Mouse (Mus musculus): ENCODE results near the gene 1700061G19Rik. TPM values are rescaled to one million over a fixed set of nuclear protein-coding genes. Genes with fewer than 3 reads are reported as not detected.

1700061G19Rik gene
- total and polyA plus RNA-seq, 2 experiments from 2014 or later: 0.72 TPM; not detected in 1

DNA sequence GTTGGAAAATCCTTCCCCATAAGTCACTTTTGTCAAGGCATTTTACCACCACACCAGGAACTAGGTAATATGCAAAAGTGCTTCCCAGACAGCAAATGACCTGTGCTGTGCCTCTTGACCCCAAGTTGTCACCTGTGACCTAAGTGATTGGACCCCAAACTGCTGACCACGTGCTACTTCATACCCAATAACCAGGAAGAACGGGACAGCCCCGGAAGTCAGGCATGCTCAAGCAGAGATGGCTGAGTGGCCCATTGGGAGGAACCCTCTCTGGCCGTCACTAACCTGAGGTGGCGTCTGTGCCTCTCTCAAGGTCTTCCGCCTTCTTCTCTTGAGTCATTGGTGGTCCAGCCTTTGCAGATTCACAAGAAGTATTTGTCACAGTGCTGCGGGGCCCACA, 2.8 kb upstream of the 1700061G19Rik start:
- DNase-seq (ENCODE audit: low spot score) (no peak), ATAC-seq (ENCODE audit: low FRiP score) (no peak)
- H3K27ac ChIP-seq (ENCODE audit: low read depth, low read length): no peak overlapping the region
- no peaks in the 10 kb centered on the region for H3K9me3 ChIP-seq (ENCODE audit: low read length)
- no peaks in the 10 kb centered on the region for H3K4me1 ChIP-seq (ENCODE audit: insufficient read depth, low read length)
- TF ChIP-seq CTCF (IDR thresholded peaks at IDR 0.05): no peak
- H3K36me3 ChIP-seq (ENCODE audit: insufficient read depth, low read length): no peaks in the 10 kb centered on the region
- H3K27me3 ChIP-seq (ENCODE audit: insufficient read depth, low read length): no peaks in the 10 kb centered on the region
- WGBS: 76% methylated on average over 7 of the region's 7 CpGs
- no peak overlapping the region for H3K4me3 ChIP-seq (ENCODE audit: low read depth, low read length)
- no peak overlapping the region for H3K4me2 ChIP-seq (ENCODE audit: low read depth, low read length, poor library complexity, severe bottlenecking)
- no peak overlapping the region for H3K9ac ChIP-seq (replicated peaks; ENCODE audit: low read length, poor library complexity, severe bottlenecking)

DNA sequence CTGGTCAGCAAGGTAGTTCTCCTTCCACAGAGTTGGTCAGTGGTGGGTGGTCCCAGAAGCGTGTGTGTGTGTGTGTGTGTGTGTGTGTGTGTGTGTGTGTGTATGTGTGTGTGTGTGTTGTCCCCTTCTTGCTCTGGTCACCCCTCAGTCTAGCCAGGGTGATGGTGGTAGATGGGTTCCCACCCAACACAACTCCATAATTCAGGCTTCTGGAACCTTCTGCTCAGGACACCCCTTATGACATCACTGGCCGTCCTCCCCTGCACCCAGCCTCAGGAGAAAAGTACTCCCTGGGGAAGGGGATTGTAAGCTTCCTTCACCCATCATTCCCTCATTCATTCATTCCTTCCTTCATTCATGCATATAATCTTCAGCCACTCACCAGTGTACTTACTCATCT, 1.0 kb upstream of the 1700061G19Rik start, which contains the start of gene Acsbg2:
Acsbg2 (minus strand) TSS at position 211 of the 400 bp plus-strand sequence.
- WGBS: 100% methylated on average over 1 of the region's 2 CpGs
- no peak for TF ChIP-seq CTCF (IDR thresholded peaks at IDR 0.05)
- ATAC-seq (ENCODE audit: low FRiP score): no peak
- Histone ChIP-seq H3K4me2 (ENCODE audit: low read depth, low read length, poor library complexity, severe bottlenecking) (no peak within 1 kb of the TSS), H3K27ac (ENCODE audit: low read depth, low read length) (no peak within 1 kb of the TSS), H3K9me3 (ENCODE audit: low read length) (no peaks in the 10 kb centered on the region), H3K4me3 (ENCODE audit: low read depth, low read length) (no peak within 1 kb of the TSS), H3K27me3 (ENCODE audit: insufficient read depth, low read length) (no peaks in the 10 kb centered on the region), H3K36me3 (ENCODE audit: insufficient read depth, low read length) (no peaks in the 10 kb centered on the region), H3K4me1 (ENCODE audit: insufficient read depth, low read length) (no peaks in the 10 kb centered on the region), H3K9ac (replicated peaks; ENCODE audit: low read length, poor library complexity, severe bottlenecking) (no peak within 1 kb of the TSS)
- DNase-seq (ENCODE audit: low spot score): no peak

DNA sequence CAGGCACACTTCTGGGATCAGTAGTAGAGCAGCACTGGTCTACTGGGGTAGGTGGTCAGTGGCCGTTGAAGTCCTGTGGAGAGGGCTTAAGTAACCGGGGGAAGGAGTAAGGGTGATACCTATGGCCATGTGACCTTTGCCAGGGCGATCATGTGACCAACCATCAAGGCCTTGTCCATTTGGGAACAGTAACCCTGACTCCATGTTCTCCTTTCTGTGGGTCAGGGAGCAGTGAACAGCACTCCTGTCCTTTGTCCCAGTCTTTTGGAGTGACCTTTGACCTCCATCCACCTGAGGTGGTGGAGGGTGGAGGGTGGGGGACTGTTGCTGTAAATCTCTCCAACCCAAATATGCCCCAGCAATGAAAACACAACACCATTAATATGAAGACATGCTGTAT, 1.2 kb downstream of the 1700061G19Rik start:
- H3K9ac ChIP-seq (replicated peaks; ENCODE audit: low read length, poor library complexity, severe bottlenecking): no peak overlapping the region
- H3K9me3 ChIP-seq (ENCODE audit: low read length): no peaks in the 10 kb centered on the region
- H3K4me2 ChIP-seq (ENCODE audit: low read depth, low read length, poor library complexity, severe bottlenecking): no peak overlapping the region
- no peak overlapping the region for H3K27ac ChIP-seq (ENCODE audit: low read depth, low read length)
- 80% methylated on average over 3 of the region's 3 CpGs for WGBS
- no peaks in the 10 kb centered on the region for H3K4me1 ChIP-seq (ENCODE audit: insufficient read depth, low read length)
- no peak for TF ChIP-seq CTCF (IDR thresholded peaks at IDR 0.05)
- no peaks in the 10 kb centered on the region for H3K36me3 ChIP-seq (ENCODE audit: insufficient read depth, low read length)
- DNase-seq (ENCODE audit: low spot score): no peak
- no peaks in the 10 kb centered on the region for H3K27me3 ChIP-seq (ENCODE audit: insufficient read depth, low read length)
- no peak for ATAC-seq (ENCODE audit: low FRiP score)
- H3K4me3 ChIP-seq (ENCODE audit: low read depth, low read length): no peak overlapping the region

DNA sequence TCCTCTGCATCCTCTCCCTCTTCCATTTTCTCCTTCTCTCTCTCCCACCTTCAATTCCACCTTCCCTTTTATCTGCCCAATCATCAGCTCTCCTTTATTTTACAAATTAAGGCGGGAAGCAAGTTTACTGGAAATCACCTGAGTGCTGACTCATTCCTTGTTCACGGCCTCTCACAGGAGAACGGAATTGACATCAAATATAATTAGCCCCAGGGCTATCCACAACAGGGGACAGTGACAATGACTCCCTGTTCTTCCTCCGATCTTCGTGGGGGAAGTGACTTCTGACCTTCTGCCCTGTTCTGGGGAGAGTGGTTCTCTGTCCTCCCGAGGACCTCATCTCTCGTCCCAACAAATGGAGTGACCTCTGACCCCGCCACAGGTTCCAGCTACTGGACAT, 1.7 kb downstream of the 1700061G19Rik start:
- Histone ChIP-seq H3K4me2 (ENCODE audit: low read depth, low read length, poor library complexity, severe bottlenecking) (no peak overlapping the region), H3K4me3 (ENCODE audit: low read depth, low read length) (no peak overlapping the region), H3K4me1 (ENCODE audit: insufficient read depth, low read length) (no peaks in the 10 kb centered on the region), H3K36me3 (ENCODE audit: insufficient read depth, low read length) (no peaks in the 10 kb centered on the region), H3K9ac (replicated peaks; ENCODE audit: low read length, poor library complexity, severe bottlenecking) (no peak overlapping the region), H3K27ac (ENCODE audit: low read depth, low read length) (no peak overlapping the region), H3K9me3 (ENCODE audit: low read length) (no peaks in the 10 kb centered on the region), H3K27me3 (ENCODE audit: insufficient read depth, low read length) (no peaks in the 10 kb centered on the region)
- DNase-seq (ENCODE audit: low spot score): no peak
- no peak for TF ChIP-seq CTCF (IDR thresholded peaks at IDR 0.05)
- ATAC-seq (ENCODE audit: low FRiP score): no peak
- 70% methylated on average over 8 of the region's 8 CpGs for WGBS

DNA sequence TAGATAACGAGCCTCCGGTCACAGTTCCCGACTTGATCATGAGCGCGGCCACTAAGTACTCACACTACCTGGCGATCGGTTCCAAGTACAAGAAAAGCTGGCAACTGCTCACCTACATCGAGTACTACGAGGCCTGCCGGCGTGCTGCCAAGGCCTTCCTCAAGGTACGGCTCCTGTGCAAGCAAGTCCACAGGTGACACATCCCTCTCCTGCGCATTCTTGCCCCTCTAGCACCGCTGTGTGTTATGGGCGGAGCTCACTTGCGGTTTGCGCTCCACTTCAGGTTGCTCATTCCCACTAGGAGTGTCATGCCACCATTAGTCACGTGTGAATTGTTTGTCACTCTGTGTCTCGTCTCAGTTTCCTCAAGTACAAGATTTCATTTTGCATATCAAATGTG, 2.1 kb downstream of the 1700061G19Rik start:
- H3K27me3 ChIP-seq (ENCODE audit: insufficient read depth, low read length): no peaks in the 10 kb centered on the region
- no peak overlapping the region for H3K4me3 ChIP-seq (ENCODE audit: low read depth, low read length)
- H3K27ac ChIP-seq (ENCODE audit: low read depth, low read length): no peak overlapping the region
- DNase-seq (ENCODE audit: low spot score) (no peak), ATAC-seq (ENCODE audit: low FRiP score) (no peak)
- no peaks in the 10 kb centered on the region for H3K9me3 ChIP-seq (ENCODE audit: low read length)
- H3K4me2 ChIP-seq (ENCODE audit: low read depth, low read length, poor library complexity, severe bottlenecking): no peak overlapping the region
- WGBS: 92% methylated on average over 19 of the region's 19 CpGs
- no peaks in the 10 kb centered on the region for H3K4me1 ChIP-seq (ENCODE audit: insufficient read depth, low read length)
- H3K9ac ChIP-seq (replicated peaks; ENCODE audit: low read length, poor library complexity, severe bottlenecking): no peak overlapping the region
- H3K36me3 ChIP-seq (ENCODE audit: insufficient read depth, low read length): no peaks in the 10 kb centered on the region
- no peak for TF ChIP-seq CTCF (IDR thresholded peaks at IDR 0.05)

DNA sequence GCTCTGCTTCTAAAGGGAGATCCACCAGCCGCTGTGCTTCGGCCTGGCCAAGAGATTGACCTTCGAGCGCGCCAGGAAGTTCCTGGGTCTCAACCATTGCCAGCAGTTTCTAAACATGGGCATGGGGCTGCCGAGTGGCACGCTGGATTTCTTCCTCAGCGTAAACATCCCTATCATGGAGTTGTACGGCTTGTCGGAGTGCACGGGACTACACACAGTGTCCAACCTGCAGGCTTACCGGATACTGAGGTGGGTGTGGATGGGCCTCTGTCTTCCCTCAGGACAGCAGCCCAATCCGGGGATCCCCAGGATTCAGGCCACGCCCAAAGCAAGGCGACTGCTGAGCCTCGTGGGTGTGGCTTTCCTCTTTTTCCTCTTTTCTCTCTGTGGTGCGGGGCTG, 8.3 kb downstream of the 1700061G19Rik start:
- ATAC-seq (ENCODE audit: low FRiP score) (no peak), DNase-seq (ENCODE audit: low spot score) (no peak)
- TF ChIP-seq CTCF (IDR thresholded peaks at IDR 0.05): no peak
- H3K4me3 ChIP-seq (ENCODE audit: low read depth, low read length): no peak overlapping the region
- no peaks in the 10 kb centered on the region for H3K36me3 ChIP-seq (ENCODE audit: insufficient read depth, low read length)
- H3K9me3 ChIP-seq (ENCODE audit: low read length): no peaks in the 10 kb centered on the region
- H3K27me3 ChIP-seq (ENCODE audit: insufficient read depth, low read length): no peaks in the 10 kb centered on the region
- H3K4me1 ChIP-seq (ENCODE audit: insufficient read depth, low read length): no peaks in the 10 kb centered on the region
- H3K9ac ChIP-seq (replicated peaks; ENCODE audit: low read length, poor library complexity, severe bottlenecking): no peak overlapping the region
- no peak overlapping the region for H3K27ac ChIP-seq (ENCODE audit: low read depth, low read length)
- WGBS: 52% methylated on average over 17 of the region's 17 CpGs
- no peak overlapping the region for H3K4me2 ChIP-seq (ENCODE audit: low read depth, low read length, poor library complexity, severe bottlenecking)

Measured in midbrain, postnatal 0 days (tissue).